Mouse (Mus musculus): ENCODE data around the gene Gpd2. TPM values are rescaled to one million over a fixed set of nuclear protein-coding genes. Genes with fewer than 3 reads are reported as not detected.

Gene Gpd2
- 10 to 100 TPM; 25.8 to 33.3 TPM for total RNA-seq (2023)

GRCm38 (mm10) chr2:57237475-57237919 is at the start of gene Gpd2:
Gpd2 (plus strand) TSS chr2:57237635.

Other genes with a start within 250 kb of the Gpd2 start
- 10 to 100 TPM; 26.2 to 26.4 TPM for gene Nr4a2, start 113.6 kb upstream of the Gpd2 start, total RNA-seq (2023)

Measured in T-cell, adult 66 days (primary cell).